In the genomic region with DNA sequence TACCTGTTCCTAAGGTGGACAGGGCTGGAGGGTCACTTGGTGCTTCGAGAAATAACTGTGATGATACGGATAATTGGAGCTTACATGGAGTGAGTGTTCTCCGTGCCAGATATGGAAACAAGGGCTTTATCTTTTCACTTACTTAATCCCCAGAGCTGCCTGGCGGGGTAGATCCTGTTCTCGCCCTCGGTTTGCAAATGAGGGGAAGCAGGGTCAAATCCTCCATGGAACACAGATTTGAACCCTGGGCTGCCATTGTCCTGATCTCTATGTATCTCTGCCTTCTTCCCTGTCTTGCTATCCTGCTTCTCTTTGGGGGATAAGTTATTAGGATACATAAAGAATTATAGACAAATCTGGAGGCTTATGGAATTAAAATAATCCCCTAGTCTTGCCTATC, we compare ENCODE assay signal across 20 mouse cellular contexts.
DNase-seq lines count a peak whose midpoint lies in the region; ATAC-seq and TF ChIP-seq lines count a peak whose summit lies in the region.
"Had no signal": no experiment of that assay in that cellular context is flagged by ENCODE, and none has a peak within 500 bp of the region (broad histone marks: within the 10 kb centered on the region; RNA-seq: fewer than 3 reads in every experiment).

No protein-coding gene starts in this region.

- H3K27me3 ChIP-seq in forebrain, embryonic 10.5 days (ENCODE audit: poor library complexity, severe bottlenecking), result no peaks in the 10 kb centered on the region
- H3K27me3 ChIP-seq in forebrain, embryonic 12.5 days, result no peaks in the 10 kb centered on the region
- no peaks in the 10 kb centered on the region for H3K27me3 ChIP-seq in hindbrain, embryonic 13.5 days
- no peaks in the 10 kb centered on the region for H3K27me3 ChIP-seq in hindbrain, postnatal 0 days (ENCODE audit: insufficient read depth, low read length)
- H3K27me3 ChIP-seq in neural tube, embryonic 11.5 days (ENCODE audit: control insufficient read depth, insufficient read depth, low read length), result no peaks in the 10 kb centered on the region; the same call in 1 of the 2 replicates
- no peaks in the 10 kb centered on the region for H3K27me3 ChIP-seq in limb, embryonic 13.5 days
- H3K27me3 ChIP-seq: liver, embryonic 13.5 days; lung, embryonic 15.5 days had no signal

- no peak overlapping the region for H3K4me2 ChIP-seq in forebrain, embryonic 12.5 days
- H3K4me2 ChIP-seq in hindbrain, embryonic 13.5 days, result no peak overlapping the region
- no peak overlapping the region for H3K4me2 ChIP-seq in hindbrain, postnatal 0 days (ENCODE audit: low read depth, low read length)
- H3K4me2 ChIP-seq in neural tube, embryonic 11.5 days (ENCODE audit: low read depth), result 0 out of 2 replicates have a peak overlapping the region, but pooled peaks have one; percentile 0
- peak overlapping the region; percentile 39 for H3K4me2 ChIP-seq in limb, embryonic 13.5 days (replicated peaks)
- H3K4me2 ChIP-seq: heart, embryonic 11.5 days; liver, embryonic 13.5 days; lung, embryonic 15.5 days had no signal

- DNase-seq in forebrain, embryonic 10.5 days (ENCODE audit: extremely low spot score, low spot score), result no peak
- no peak for DNase-seq in hindbrain, postnatal 0 days (ENCODE audit: low spot score)
- no peak for DNase-seq in neural tube, embryonic 11.5 days (ENCODE audit: low spot score)
- no peak for DNase-seq in neural tube, embryonic 10.5 days (ENCODE audit: extremely low spot score, low spot score)
- no peak for DNase-seq in thymus, postnatal 4 days
- DNase-seq: cerebellum, adult 9-11 months; gastrocnemius, postnatal 36 days; heart, postnatal 36 days; kidney, postnatal 36 days; liver, embryonic 13.5 days; spleen, adult 18-20 months; thymus, adult 18-20 months had no signal

- WGBS in forebrain, embryonic 10.5 days, result 46% methylated on average over 6 of the region's 6 CpGs
- 28% methylated on average over 6 of the region's 6 CpGs for WGBS in forebrain, embryonic 12.5 days
- WGBS in hindbrain, embryonic 13.5 days, result 40% methylated on average over 6 of the region's 6 CpGs
- WGBS in hindbrain, postnatal 0 days, result 45% methylated on average over 6 of the region's 6 CpGs
- 39% methylated on average over 6 of the region's 6 CpGs for WGBS in neural tube, embryonic 11.5 days
- 37% methylated on average over 6 of the region's 6 CpGs for WGBS in limb, embryonic 13.5 days

- TF ChIP-seq CTCF in hindbrain, postnatal 0 days (IDR thresholded peaks at IDR 0.05; ENCODE audit: low read depth), result no peak

- no peaks in the 10 kb centered on the region for H3K9me3 ChIP-seq in forebrain, embryonic 10.5 days
- H3K9me3 ChIP-seq in forebrain, embryonic 12.5 days, result no peaks in the 10 kb centered on the region
- no peaks in the 10 kb centered on the region for H3K9me3 ChIP-seq in hindbrain, embryonic 13.5 days
- no peaks in the 10 kb centered on the region for H3K9me3 ChIP-seq in hindbrain, postnatal 0 days (ENCODE audit: low read length)
- H3K9me3 ChIP-seq in neural tube, embryonic 11.5 days (ENCODE audit: control insufficient read depth, low read length), result no peaks in the 10 kb centered on the region
- no peaks in the 10 kb centered on the region for H3K9me3 ChIP-seq in limb, embryonic 13.5 days
- H3K9me3 ChIP-seq: liver, embryonic 13.5 days; lung, embryonic 15.5 days had no signal

- no peak for ATAC-seq in forebrain, embryonic 12.5 days (ENCODE audit: low FRiP score)
- no peak for ATAC-seq in hindbrain, embryonic 13.5 days (ENCODE audit: low FRiP score)
- no peak for ATAC-seq in hindbrain, postnatal 0 days
- no peak for ATAC-seq in neural tube, embryonic 11.5 days (ENCODE audit: insufficient read depth, low FRiP score, low TSS enrichment)
- no peak for ATAC-seq in limb, embryonic 13.5 days (ENCODE audit: low FRiP score, low read depth)
- ATAC-seq: intestine, embryonic 16.5 days had no signal

- H3K4me3 ChIP-seq in forebrain, embryonic 10.5 days, result no peak overlapping the region
- H3K4me3 ChIP-seq in forebrain, embryonic 12.5 days (replicated peaks), result no peak overlapping the region
- no peak overlapping the region for H3K4me3 ChIP-seq in hindbrain, embryonic 13.5 days
- no peak overlapping the region for H3K4me3 ChIP-seq in hindbrain, postnatal 0 days (ENCODE audit: low read length)
- H3K4me3 ChIP-seq in neural tube, embryonic 11.5 days (ENCODE audit: low read depth, low read length), result no peak overlapping the region
- H3K4me3 ChIP-seq in limb, embryonic 13.5 days, result no peak overlapping the region
- H3K4me3 ChIP-seq: erythroblast, embryonic 14.5 days; liver, embryonic 13.5 days; lung, embryonic 15.5 days had no signal

- no peak overlapping the region for H3K9ac ChIP-seq in forebrain, embryonic 12.5 days
- H3K9ac ChIP-seq in hindbrain, embryonic 13.5 days, result peak overlapping the region; percentile 43; the same call in 1 of the 2 replicates
- no peak overlapping the region for H3K9ac ChIP-seq in hindbrain, postnatal 0 days (replicated peaks; ENCODE audit: low read length)
- no peak overlapping the region for H3K9ac ChIP-seq in neural tube, embryonic 11.5 days (ENCODE audit: low read length)
- no peak overlapping the region for H3K9ac ChIP-seq in limb, embryonic 13.5 days
- H3K9ac ChIP-seq: liver, embryonic 13.5 days; lung, embryonic 15.5 days had no signal

- peaks cover 59% of the 10 kb centered on the region for H3K4me1 ChIP-seq in forebrain, embryonic 10.5 days
- H3K4me1 ChIP-seq in forebrain, embryonic 12.5 days, result peaks cover 61% of the 10 kb centered on the region
- H3K4me1 ChIP-seq in hindbrain, embryonic 13.5 days (replicated peaks), result peaks cover 59% of the 10 kb centered on the region
- H3K4me1 ChIP-seq in hindbrain, postnatal 0 days (ENCODE audit: insufficient read depth, low read length), result peaks cover 33% of the 10 kb centered on the region
- H3K4me1 ChIP-seq in neural tube, embryonic 11.5 days (ENCODE audit: control insufficient read depth, insufficient read depth, low read length), result peaks cover 39% of the 10 kb centered on the region
- peaks cover 59% of the 10 kb centered on the region for H3K4me1 ChIP-seq in limb, embryonic 13.5 days

- H3K36me3 ChIP-seq in forebrain, embryonic 10.5 days (replicated peaks), result no peaks in the 10 kb centered on the region
- no peaks in the 10 kb centered on the region for H3K36me3 ChIP-seq in forebrain, embryonic 12.5 days (replicated peaks)
- H3K36me3 ChIP-seq in hindbrain, embryonic 13.5 days, result no peaks in the 10 kb centered on the region
- no peaks in the 10 kb centered on the region for H3K36me3 ChIP-seq in hindbrain, postnatal 0 days (ENCODE audit: insufficient read depth, low read length)
- no peaks in the 10 kb centered on the region for H3K36me3 ChIP-seq in neural tube, embryonic 11.5 days (ENCODE audit: control insufficient read depth, insufficient read depth, low read length)
- H3K36me3 ChIP-seq in limb, embryonic 13.5 days, result no peaks in the 10 kb centered on the region; the same call in 1 of the 2 replicates
- H3K36me3 ChIP-seq: liver, embryonic 13.5 days; lung, embryonic 15.5 days had no signal

- H3K27ac ChIP-seq in forebrain, embryonic 10.5 days, result peak overlapping the region; percentile 65
- no peak overlapping the region for H3K27ac ChIP-seq in forebrain, embryonic 12.5 days
- H3K27ac ChIP-seq in hindbrain, embryonic 13.5 days, result peak overlapping the region; percentile 56; the same call in 1 of the 2 replicates
- no peak overlapping the region for H3K27ac ChIP-seq in hindbrain, postnatal 0 days
- H3K27ac ChIP-seq in neural tube, embryonic 11.5 days (ENCODE audit: low read depth, low read length), result peak overlapping the region; percentile 57; the same call in 1 of the 2 replicates
- 0 out of 2 replicates have a peak overlapping the region, but pooled peaks have one; percentile 6 for H3K27ac ChIP-seq in limb, embryonic 13.5 days
- H3K27ac ChIP-seq: liver, embryonic 13.5 days; lung, embryonic 15.5 days; macrophage had no signal

Comparison
In these comparisons a context has a peak if more than half of its experiments do, and no peak if none do; other contexts are left out.
1. H3K27ac ChIP-seq: peak in forebrain, embryonic 10.5 days (single experiment), hindbrain, embryonic 13.5 days (single experiment), neural tube, embryonic 11.5 days (single experiment) and limb, embryonic 13.5 days (single experiment); none in forebrain, embryonic 12.5 days (single experiment) and hindbrain, postnatal 0 days (single experiment).
2. H3K4me2 ChIP-seq: peak in neural tube, embryonic 11.5 days (single experiment) and limb, embryonic 13.5 days (single experiment); none in forebrain, embryonic 12.5 days (single experiment), hindbrain, embryonic 13.5 days (single experiment) and hindbrain, postnatal 0 days (single experiment).